Mouse (Mus musculus) kidney, embryonic 16.5 days (tissue): ENCODE data around the gene Zfpm1. TPM values are rescaled to one million over a fixed set of nuclear protein-coding genes. Genes with fewer than 3 reads are reported as not detected.

Experiments
- ATAC-seq: fragments of 200-750 bp; cut with Nextera tagmentation; 2 replicates; pipeline ENCODE4 v1.8.0; 2017; ENCODE audit warnings: moderate TSS enrichment; ENCODE audit not compliant: low FRiP score, low TSS enrichment
- H3K27ac ChIP-seq: fragments of 300-500 bp; sonication (generic); 2 replicates; pipeline ENCODE4 v1.5.1; 2014; ENCODE audit warnings: low read length
- H3K27me3 ChIP-seq: fragments of 300-500 bp; sonication (generic); 2 replicates; pipeline ENCODE4 v1.6.1; 2014; ENCODE audit warnings: low read length, control low read depth, mixed read lengths; ENCODE audit not compliant: insufficient read depth
- H3K36me3 ChIP-seq: fragments of 300-500 bp; sonication (generic); 2 replicates; pipeline ENCODE4 v1.6.1; 2014; ENCODE audit warnings: low read length, control low read depth, mixed read lengths; ENCODE audit not compliant: insufficient read depth
- H3K4me1 ChIP-seq: fragments of 300-500 bp; sonication (generic); 2 replicates; pipeline ENCODE4 v1.6.1; 2014; ENCODE audit warnings: low read length, control low read depth, mixed read lengths; ENCODE audit not compliant: insufficient read depth
- H3K4me2 ChIP-seq: fragments of 300-500 bp; sonication (generic); replicated peaks from 2 replicates; pipeline ENCODE4 v1.6.1; 2014; ENCODE audit warnings: low read depth, low read length
- H3K4me3 ChIP-seq: fragments of 300-500 bp; sonication (generic); 2 replicates; pipeline ENCODE4 v1.5.1; 2014; ENCODE audit warnings: mild to moderate bottlenecking, low read length
- H3K9ac ChIP-seq: fragments of 300-500 bp; sonication (generic); replicated peaks from 2 replicates; pipeline ENCODE4 v1.6.1; 2014; ENCODE audit warnings: low read length
- H3K9me3 ChIP-seq: fragments of 300-500 bp; sonication (generic); 2 replicates; pipeline ENCODE4 v1.6.1; 2016; ENCODE audit warnings: low read length, control low read depth
- WGBS: fragments of 180-500 bp; shearing (Covaris S2); extraction: QIAGEN DNeasy Blood & Tissue Kit; methylation state at CpG from one replicate; pipeline ENCODE4 v1.1.7; 2014; 5-methylcytosine and 5-hydroxymethylcytosine counted together
- polyA plus RNA-seq: library from polyadenylated mRNA; unstranded; fragments of >200 nt; fragmentation: Nextera tagmentation; extraction: Ambion mirVana; gene quantifications from 2 replicates; pipeline ENCODE4 v1.2.1, GENCODE M21; 2015

The Zfpm1 gene
- polyA plus RNA-seq, 1 experiment from 2014 or later = 1.6 TPM

DNA sequence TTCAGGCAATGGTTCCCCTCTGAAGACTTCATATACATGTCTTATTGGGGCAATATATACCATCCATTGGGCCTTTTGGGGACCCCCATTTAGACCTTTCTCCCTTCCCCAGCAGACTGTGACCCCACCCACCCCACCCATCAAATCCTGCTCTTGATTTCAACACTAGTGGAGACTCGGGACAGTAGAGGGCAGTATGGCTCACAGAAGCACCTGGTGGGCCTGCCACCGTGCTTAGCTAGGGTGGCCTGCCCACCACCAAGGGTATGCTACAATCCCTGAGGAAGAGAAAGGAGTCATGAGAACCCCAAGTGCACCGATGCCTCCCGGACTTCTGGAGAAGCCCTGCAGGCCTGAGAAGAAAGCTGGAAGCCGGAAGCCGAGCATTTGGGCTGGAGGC is 56.9 kb downstream of the Zfpm1 start:
- no peak for ATAC-seq
- Histone ChIP-seq H3K4me3 (no peak overlapping the region), H3K36me3 (peaks cover 8% of the 10 kb centered on the region), H3K27ac (no peak overlapping the region), H3K9me3 (no peaks in the 10 kb centered on the region), H3K4me1 (peaks cover 27% of the 10 kb centered on the region), H3K27me3 (peaks cover 33% of the 10 kb centered on the region), H3K9ac (no peak overlapping the region), H3K4me2 (no peak overlapping the region)
- WGBS = 55% methylated on average over 6 of the region's 6 CpGs

DNA sequence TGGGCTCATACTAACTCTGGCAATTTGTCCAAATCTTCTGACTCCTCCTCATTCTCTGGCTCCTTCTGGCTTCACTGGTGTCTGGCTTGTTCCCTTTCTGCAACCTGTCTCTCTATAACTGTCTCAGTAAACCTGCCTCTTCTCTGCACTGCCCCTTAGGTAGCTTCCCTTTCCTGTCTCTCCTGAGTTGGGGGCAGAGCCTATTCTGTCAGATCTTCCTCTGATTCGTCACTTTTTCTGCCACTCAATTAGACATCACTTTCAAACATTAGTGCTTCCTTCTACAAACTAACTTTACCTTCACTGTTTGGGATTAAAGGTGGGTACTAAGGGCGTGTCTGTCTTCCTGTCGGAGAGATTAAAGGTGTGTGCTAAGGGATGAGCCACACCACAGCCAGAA is 58.8 kb downstream of the Zfpm1 start:
- H3K27me3 ChIP-seq = peaks cover 26% of the 10 kb centered on the region
- 88% methylated on average over 3 of the region's 3 CpGs for WGBS

DNA sequence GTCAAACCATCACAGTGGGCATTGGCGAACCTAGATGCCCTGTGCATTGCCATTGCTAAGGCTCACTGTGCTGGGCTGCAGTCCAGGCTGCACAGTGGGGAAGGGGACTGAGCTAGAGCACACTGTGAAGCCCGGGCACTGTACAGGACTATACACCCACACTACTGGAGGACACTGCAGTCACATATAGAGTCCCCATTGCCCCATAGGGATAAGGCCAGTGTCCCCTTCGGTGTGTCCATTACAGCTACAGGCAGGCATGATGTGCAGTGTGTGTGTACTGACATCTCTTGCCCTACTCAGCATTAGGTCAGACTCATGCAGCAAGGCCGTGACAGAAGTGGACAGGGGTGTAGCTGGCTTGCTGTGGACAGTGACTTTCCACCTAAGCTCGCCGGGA is 59.8 kb downstream of the Zfpm1 start:
- 89% methylated on average over 6 of the region's 6 CpGs for WGBS
- ATAC-seq = no peak
- H3K9ac ChIP-seq = no peak overlapping the region

More for the DNA sequence above, 58.8 kb downstream of the Zfpm1 start:
- no peak overlapping the region for H3K9ac ChIP-seq
- H3K4me3 ChIP-seq = no peak overlapping the region
- H3K9me3 ChIP-seq = no peaks in the 10 kb centered on the region
- no peak for ATAC-seq
- peaks cover 37% of the 10 kb centered on the region for H3K4me1 ChIP-seq
- H3K27ac ChIP-seq = no peak overlapping the region
- peaks cover 8% of the 10 kb centered on the region for H3K36me3 ChIP-seq
- no peak overlapping the region for H3K4me2 ChIP-seq

DNA sequence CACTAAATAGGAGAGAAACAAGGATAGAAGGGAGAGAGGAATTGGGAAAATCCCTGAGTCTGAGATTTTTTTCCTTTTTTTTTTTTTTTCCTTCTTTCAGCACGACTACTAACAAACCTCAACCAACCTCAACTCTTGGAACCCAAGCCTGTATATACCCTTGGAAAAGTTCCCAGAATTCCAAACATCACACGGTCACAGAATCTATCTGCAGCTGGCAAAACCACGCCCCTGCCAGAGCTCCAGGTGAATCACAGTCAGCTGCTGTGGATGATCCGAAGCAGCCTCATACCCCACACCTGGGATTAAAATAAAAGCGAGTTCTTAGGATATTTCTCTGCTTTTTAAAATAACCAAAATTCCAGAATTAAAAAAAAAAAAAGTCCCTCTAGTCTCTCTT is 60.4 kb downstream of the Zfpm1 start:
- Histone ChIP-seq H3K27ac (no peak overlapping the region), H3K36me3 (no peaks in the 10 kb centered on the region), H3K27me3 (peaks cover 15% of the 10 kb centered on the region), H3K9me3 (no peaks in the 10 kb centered on the region), H3K9ac (no peak overlapping the region), H3K4me3 (no peak overlapping the region), H3K4me1 (peaks cover 32% of the 10 kb centered on the region), H3K4me2 (no peak overlapping the region)
- 33% methylated on average over 5 of the region's 5 CpGs for WGBS
- ATAC-seq = no peak

More for the DNA sequence above, 59.8 kb downstream of the Zfpm1 start:
- Histone ChIP-seq H3K27me3 (peaks cover 21% of the 10 kb centered on the region), H3K4me1 (peaks cover 32% of the 10 kb centered on the region), H3K4me2 (no peak overlapping the region), H3K36me3 (peaks cover 4% of the 10 kb centered on the region; the same call in 1 of the 2 replicates), H3K9me3 (no peaks in the 10 kb centered on the region), H3K4me3 (no peak overlapping the region), H3K27ac (no peak overlapping the region)

DNA sequence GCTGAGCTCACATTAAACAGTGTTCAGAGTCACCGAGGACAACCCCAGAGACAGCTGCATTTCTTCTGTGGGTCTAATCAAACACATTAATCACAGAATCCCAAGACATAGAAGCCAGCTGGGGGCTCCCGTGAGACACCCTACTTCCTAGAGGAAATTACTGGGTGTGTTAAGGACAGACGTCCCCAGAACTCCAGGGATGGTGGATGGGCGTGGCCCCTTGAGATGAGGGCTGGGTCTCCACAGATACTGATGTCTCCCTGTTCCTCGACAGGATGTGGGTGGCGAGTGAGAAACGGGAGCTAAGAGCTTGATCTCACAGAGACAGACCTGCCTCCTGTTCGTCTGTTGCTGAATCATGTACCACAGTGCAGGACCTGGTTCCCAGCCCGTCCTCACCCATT is 60.9 kb downstream of the Zfpm1 start:
- peak overlapping the region; percentile 61 for H3K4me2 ChIP-seq
- WGBS = 2% methylated on average over 9 of the region's 9 CpGs
- H3K9me3 ChIP-seq = no peaks in the 10 kb centered on the region
- peak overlapping the region; percentile 38; the same call in 1 of the 2 replicates for H3K4me3 ChIP-seq
- peaks cover 11% of the 10 kb centered on the region; the same call in 1 of the 2 replicates for H3K27me3 ChIP-seq
- no peak overlapping the region for H3K27ac ChIP-seq
- peaks cover 32% of the 10 kb centered on the region for H3K4me1 ChIP-seq
- no peaks in the 10 kb centered on the region for H3K36me3 ChIP-seq
- no peak for ATAC-seq
- peak overlapping the region; percentile 40; the same call in 1 of the 2 replicates for H3K9ac ChIP-seq

DNA sequence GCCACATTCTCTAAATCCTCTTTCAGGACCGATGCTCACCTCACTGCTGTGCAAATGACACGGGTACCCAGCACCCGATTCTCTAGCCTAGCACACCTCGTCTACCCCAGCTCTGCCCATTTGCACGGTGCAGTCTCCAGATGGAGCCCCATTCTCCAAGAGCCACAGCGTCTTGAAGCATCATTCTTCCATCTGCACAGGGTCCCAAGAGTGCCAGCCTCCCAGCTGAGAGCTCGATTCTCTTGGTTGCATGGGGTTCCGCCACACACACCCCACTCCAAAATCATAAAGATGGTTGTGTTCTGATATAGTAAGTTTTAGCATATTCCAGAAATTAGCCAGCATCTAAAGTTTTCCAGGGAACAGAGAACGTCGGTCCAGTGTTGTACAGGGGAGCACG is 61.4 kb downstream of the Zfpm1 start:
- Histone ChIP-seq H3K9ac (peak overlapping the region; percentile 56), H3K4me1 (peaks cover 32% of the 10 kb centered on the region), H3K9me3 (no peaks in the 10 kb centered on the region), H3K27ac (no peak overlapping the region), H3K36me3 (no peaks in the 10 kb centered on the region), H3K27me3 (peaks cover 7% of the 10 kb centered on the region; the same call in 1 of the 2 replicates), H3K4me2 (peak overlapping the region; percentile 61), H3K4me3 (peak overlapping the region; percentile 38)
- ATAC-seq = no peak
- WGBS = 3% methylated on average over 11 of the region's 11 CpGs

DNA sequence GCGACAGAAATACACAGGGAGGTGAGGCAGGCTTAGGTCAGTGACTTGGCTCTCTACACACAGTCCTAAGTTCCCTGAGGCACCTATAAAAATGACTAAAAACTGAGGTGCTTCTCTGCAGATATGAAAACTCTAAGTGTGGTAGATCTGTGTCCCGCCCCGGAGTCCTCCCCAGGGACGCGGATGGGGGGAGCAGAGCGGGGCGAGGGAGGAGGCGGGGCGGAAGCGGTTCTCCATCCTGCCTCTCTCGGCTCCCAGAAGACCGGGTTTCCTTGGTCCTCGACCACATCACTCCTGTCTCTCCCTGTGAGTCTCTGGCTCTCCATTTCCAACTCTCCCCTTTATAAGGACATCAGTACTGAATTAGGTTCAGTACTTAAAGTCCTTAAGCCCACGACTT is 61.8 kb downstream of the Zfpm1 start:
- 1% methylated on average over 14 of the region's 14 CpGs for WGBS
- peaks cover 7% of the 10 kb centered on the region; the same call in 1 of the 2 replicates for H3K27me3 ChIP-seq
- no peaks in the 10 kb centered on the region for H3K9me3 ChIP-seq
- peak overlapping the region; percentile 38 for H3K4me3 ChIP-seq
- H3K36me3 ChIP-seq = no peaks in the 10 kb centered on the region
- peaks cover 32% of the 10 kb centered on the region for H3K4me1 ChIP-seq
- H3K4me2 ChIP-seq = peak overlapping the region; percentile 61
- H3K27ac ChIP-seq = no peak overlapping the region
- peak overlapping the region; percentile 56 for H3K9ac ChIP-seq
- 0 out of 2 replicates have a peak, but pooled peaks have one; percentile 11 for ATAC-seq

DNA sequence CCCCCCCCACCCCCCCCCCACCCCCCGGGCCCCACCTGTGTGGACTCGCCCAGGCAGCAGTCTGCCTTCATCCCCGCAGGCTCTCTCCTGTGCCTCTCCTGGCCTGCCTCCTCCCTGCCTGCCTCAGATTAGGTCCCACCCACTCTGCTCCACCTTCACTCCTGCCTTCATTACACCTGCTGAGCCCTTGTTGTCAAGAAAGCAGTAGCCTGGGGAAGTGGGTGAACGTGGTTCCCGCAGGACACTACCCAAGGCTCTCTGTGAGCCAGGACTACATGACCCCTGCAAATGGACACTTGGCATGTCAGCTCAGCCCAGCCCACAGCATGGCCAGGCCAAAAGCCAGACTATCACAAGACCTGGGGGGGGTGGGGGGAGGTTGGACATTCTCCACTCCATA is 62.3 kb downstream of the Zfpm1 start:
- 7% methylated on average over 2 of the region's 5 CpGs for WGBS
- peak overlapping the region; percentile 61 for H3K4me2 ChIP-seq
- peaks cover 7% of the 10 kb centered on the region; the same call in 1 of the 2 replicates for H3K27me3 ChIP-seq
- H3K36me3 ChIP-seq = no peaks in the 10 kb centered on the region
- no peak overlapping the region for H3K9ac ChIP-seq
- H3K27ac ChIP-seq = no peak overlapping the region
- H3K4me3 ChIP-seq = no peak overlapping the region
- peaks cover 32% of the 10 kb centered on the region for H3K4me1 ChIP-seq
- peak; percentile 49; the same call in 1 of the 2 replicates for ATAC-seq
- no peaks in the 10 kb centered on the region for H3K9me3 ChIP-seq

DNA sequence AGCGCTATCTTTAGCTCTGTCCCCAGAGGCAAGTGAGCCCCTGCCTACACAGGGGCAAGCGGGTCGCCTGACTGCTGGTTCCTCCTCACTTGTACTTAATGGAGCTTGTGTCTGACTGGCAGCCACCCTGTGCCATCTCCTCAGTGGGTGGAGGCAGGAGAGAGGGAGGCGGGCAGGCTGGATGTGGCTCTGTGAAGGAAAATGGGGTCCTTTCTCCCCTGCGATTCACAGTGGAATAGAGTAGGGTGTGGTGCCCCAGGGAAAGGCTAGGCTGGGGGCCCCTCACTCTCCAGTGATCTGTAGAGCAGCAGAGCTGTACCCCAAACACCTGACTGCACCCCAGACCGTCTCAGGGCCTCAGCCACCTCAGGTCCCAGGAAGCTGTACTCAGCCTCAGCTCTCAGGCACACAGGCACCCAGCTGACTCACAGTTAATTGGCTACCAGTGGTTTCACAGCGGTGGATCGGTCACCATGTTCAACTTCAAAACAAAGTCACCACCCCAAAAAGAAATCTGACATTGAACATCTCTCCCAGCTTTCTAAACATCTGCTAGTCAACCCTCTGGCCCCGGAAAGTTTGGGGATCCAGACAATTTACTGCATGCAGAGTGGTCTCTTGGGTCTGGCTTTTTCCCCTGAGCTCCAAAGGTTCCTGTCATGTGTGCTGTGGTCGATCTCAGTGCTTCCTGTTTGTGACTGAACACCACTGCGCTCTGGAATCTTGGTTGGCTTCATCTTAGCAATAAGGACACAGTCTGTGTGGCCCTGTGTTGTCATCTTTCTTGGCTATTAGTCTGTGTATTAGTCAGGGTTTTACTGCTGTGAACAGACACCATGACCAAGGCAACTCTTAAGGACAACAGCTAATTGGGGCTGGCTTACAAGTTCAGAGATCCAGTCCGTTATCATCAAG is 63.5 kb downstream of the Zfpm1 start:
- Histone ChIP-seq H3K4me2 (no peak overlapping the region), H3K36me3 (no peaks in the 10 kb centered on the region), H3K27me3 (peaks cover 7% of the 10 kb centered on the region; the same call in 1 of the 2 replicates), H3K9ac (no peak overlapping the region), H3K27ac (no peak overlapping the region), H3K4me1 (peaks cover 38% of the 10 kb centered on the region), H3K9me3 (no peaks in the 10 kb centered on the region), H3K4me3 (no peak overlapping the region)
- 60% methylated on average over 12 of the region's 12 CpGs for WGBS
- no peak for ATAC-seq
